Mouse (Mus musculus): ENCODE results near the gene Haus6. TPM values are rescaled to one million over a fixed set of nuclear protein-coding genes. Genes with fewer than 3 reads are reported as not detected.

Gene Haus6
- polyA plus RNA-seq (2017; shearing (Covaris generic)), result 25.7 TPM

GRCm38 (mm10) chr4:86611524-86612288 lies at the start of gene Haus6:
Gene Haus6 (minus strand): TSS chr4:86612055.

GRCm38 (mm10) chr4:86575283-86575983 lies 36.4 kb downstream of the Haus6 start, which contains the start of gene Rraga:
Gene Rraga (plus strand): TSS chr4:86575668.

GRCm38 (mm10) chr4:86558228-86558627 lies 53.6 kb downstream of the Haus6 start, which contains the start of gene Saxo1:
Gene Saxo1 (minus strand): TSS chr4:86558328.

Other genes with a start within 250 kb of the Haus6 start
- not detected for gene Saxo1, start 53.7 kb downstream of the Haus6 start, polyA plus RNA-seq (2017; shearing (Covaris generic))
- gene Rraga, start 36.4 kb downstream of the Haus6 start, polyA plus RNA-seq (2017; shearing (Covaris generic)), result 72.1 TPM
- gene Plin2, start 58.0 kb upstream of the Haus6 start, polyA plus RNA-seq (2017; shearing (Covaris generic)), result 27.5 TPM
- gene Dennd4c, start 136.5 kb upstream of the Haus6 start, polyA plus RNA-seq (2017; shearing (Covaris generic)), result 10.0 TPM
- gene Rps6, start 245.4 kb upstream of the Haus6 start, polyA plus RNA-seq (2017; shearing (Covaris generic)), result 563 TPM

Data from inflammation-experienced regulatory T-cells, adult 16 weeks (primary cell).